Mouse (Mus musculus) testis, adult 2 months (tissue): ENCODE measurements around the gene Fam92b.

Source experiments
- CTCF ChIP-seq: fragments of 200-500 bp; IDR thresholded peaks from 2 replicates; pipeline ENCODE4 v1.5.1; 2012; ENCODE audit warnings: low read depth, mild to moderate bottlenecking, inconsistent platforms, low read length, moderate library complexity; ENCODE audit not compliant: control insufficient read depth, insufficient read depth, insufficient replicate concordance
- POLR2A ChIP-seq: fragments of 200-500 bp; IDR thresholded peaks from 2 replicates; pipeline ENCODE4 v1.6.1; 2012; ENCODE audit warnings: low read depth, mild to moderate bottlenecking, inconsistent platforms, low read length, moderate library complexity; ENCODE audit not compliant: control insufficient read depth

GRCm38 (mm10) chr8:120119931-120120330, 57.3 kb downstream of the Fam92b start:
- TF ChIP-seq CTCF (no peak), POLR2A (no peak)
